Mouse (Mus musculus): ENCODE results near the gene Ctdspl.

Gene Ctdspl

GRCm38 (mm10) chr9:118988787-118989580, 62.7 kb downstream of the Ctdspl start:
- DNase-seq (ENCODE audit: low spot score in 2 of 2): no peak

DNA sequence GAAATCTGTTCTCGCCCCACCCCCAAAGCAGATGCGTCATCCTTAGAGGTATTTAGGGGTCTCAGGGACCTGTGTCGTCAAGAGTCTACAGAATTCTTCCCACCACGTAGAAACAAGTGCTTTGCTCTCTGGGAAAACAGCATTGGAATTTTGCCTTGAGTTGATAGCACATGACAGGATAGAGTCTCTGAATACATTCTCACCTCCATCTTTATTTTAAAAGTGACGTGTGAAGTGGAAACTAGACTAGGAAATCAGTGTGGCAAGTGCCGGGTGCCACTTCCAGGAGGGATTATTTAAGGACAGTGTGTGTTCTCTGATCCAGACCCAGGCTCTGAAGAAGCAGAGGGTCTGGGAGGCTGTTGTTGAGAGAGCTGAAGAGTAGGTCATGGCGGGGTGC, 64.2 kb downstream of the Ctdspl start:
- no peak for DNase-seq (ENCODE audit: low spot score in 2 of 2)

- no peak for DNase-seq (ENCODE audit: low spot score in 2 of 2)
Observed at GRCm38 (mm10) chr9:118991750-118992585, 65.7 kb downstream of the Ctdspl start.

- no peak for DNase-seq (ENCODE audit: low spot score in 2 of 2)
Observed at GRCm38 (mm10) chr9:118992586-118992955, 66.3 kb downstream of the Ctdspl start.

DNA sequence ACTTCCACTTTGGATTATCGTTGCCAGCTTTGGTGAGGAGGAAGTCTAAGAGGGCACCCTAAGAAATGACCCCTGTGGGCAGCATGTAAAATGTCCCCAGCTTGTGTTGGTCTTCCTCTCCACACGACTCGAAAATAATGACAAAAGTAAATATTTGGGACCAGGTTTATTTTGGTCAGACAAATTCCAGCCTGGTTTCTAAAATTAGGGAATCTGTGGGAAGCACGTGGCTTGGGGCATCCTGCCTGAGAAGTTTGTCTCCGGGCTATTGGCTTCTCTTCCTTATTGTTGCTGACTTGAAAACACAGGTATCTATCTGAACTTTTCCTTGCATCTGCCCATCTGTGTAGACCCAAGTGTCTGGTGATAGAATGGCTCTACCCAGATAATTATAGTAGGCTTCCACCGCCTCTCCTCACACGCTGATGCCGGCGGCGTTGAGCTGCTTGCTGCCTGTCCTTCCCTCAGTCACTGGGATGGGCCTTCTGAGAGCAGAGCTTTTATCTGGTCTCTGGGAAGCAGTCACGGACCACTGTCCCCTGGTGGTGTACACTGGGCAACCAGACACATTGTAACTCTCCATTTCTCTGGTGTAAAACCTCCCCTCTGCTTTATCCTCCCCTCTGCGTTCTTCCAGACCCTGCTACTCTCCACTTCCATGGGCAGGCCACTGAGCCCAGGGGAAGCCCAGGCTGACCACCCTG, 68.4 kb downstream of the Ctdspl start:
- DNase-seq (ENCODE audit: low spot score in 2 of 2): no peak

GRCm38 (mm10) chr9:118995539-118995938, 69.3 kb downstream of the Ctdspl start:
- no peak for DNase-seq (ENCODE audit: low spot score in 2 of 2)

DNA sequence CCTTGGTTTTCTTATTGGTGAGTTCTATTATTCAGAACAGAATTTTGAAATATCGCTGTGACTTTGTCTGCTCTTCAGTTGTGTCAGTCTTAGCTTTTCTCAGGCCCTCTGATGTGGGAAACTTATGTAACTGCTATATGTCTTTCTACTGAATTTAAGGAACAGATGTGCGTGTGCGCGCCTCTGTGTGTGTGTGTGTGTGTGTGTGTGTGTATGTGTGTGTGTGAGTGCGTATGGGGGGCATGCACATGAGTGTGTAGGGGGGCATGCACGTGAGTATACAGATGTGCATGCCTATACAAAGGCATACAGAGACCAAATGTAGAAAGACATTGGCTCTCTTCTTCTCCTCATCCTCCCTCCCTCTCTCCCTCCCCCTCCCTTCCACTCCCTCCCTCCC, 71.0 kb downstream of the Ctdspl start:
- DNase-seq (ENCODE audit: low spot score in 2 of 2): no peak

DNA sequence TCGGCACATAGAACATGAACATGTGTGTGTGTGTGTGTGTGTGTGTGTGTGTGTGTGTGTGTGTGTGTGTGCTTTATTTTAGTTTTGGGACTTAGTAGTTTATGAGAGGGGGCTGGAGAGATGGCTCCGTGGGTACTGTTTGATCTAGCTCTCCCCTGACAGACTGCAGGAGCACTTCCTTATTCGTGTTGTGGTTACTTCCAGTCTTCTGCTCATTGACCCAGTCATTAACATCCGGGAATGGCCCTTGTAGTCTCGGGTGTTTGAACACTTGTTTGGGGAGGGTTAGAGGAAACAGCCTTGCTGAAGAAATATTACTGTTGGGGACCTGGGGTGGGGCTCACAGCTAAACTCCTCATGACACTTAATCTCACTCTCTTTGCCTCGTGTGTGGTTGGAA, 73.9 kb downstream of the Ctdspl start:
- DNase-seq (ENCODE audit: low spot score in 2 of 2): peak in 1 of 2 experiments; percentile 38

DNA sequence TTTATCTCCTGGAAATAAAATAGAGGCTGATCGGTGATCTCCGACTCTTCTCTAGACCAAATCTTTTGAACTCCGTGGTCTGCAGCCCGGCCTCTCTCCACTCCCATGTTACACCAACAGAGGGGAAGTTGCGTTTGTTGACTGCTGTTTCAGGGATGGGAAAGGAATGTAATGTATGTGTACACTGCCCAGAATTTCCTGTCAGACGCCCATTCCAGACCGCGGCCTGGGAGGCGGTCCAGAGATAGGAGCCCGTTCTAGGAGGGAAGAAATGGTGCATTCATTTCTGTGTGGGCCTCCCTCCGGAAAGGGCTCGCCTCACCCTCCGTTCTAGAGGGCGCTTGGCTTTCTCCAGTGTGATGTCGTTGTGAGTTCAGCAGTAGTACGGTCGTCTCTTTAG, 76.0 kb downstream of the Ctdspl start:
- no peak for DNase-seq (ENCODE audit: low spot score in 2 of 2)

DNA sequence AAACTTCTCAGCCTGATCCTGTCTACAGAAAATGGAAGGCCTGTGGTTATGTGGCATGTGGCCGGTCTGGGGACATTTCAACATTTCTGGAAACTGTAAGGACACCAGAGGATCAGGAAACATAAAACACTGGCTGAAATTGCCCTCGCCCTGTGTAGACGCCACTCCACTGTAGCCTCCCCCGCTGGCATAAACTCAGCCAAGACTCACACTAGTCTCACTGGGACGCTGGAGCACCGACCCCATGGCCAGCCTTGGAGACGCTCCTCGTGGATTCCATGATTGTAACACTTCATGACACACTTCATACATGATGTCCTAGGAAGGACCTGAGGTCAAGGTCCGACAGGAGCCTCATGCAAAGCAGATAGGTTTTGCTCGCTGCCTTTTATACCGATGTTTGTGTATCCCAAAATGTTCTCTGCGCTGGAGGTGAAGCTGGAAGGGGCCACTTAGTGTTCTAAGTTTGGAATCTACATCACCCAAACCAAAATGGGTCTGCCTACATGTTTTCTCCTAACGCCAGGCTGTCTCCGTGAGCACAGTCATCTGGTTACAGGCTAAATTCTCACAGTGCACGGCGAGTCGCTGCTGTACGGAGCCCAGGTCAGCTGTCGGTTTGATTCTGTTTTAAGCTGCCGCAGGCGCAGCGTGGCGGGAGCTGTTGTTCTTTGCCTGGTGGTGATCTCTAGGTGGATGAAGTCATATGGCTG, 77.9 kb downstream of the Ctdspl start:
- no peak for DNase-seq (ENCODE audit: low spot score in 2 of 2)

- no peak for DNase-seq (ENCODE audit: low spot score in 2 of 2)
Observed at GRCm38 (mm10) chr9:119004703-119005076, 78.4 kb downstream of the Ctdspl start.

DNA sequence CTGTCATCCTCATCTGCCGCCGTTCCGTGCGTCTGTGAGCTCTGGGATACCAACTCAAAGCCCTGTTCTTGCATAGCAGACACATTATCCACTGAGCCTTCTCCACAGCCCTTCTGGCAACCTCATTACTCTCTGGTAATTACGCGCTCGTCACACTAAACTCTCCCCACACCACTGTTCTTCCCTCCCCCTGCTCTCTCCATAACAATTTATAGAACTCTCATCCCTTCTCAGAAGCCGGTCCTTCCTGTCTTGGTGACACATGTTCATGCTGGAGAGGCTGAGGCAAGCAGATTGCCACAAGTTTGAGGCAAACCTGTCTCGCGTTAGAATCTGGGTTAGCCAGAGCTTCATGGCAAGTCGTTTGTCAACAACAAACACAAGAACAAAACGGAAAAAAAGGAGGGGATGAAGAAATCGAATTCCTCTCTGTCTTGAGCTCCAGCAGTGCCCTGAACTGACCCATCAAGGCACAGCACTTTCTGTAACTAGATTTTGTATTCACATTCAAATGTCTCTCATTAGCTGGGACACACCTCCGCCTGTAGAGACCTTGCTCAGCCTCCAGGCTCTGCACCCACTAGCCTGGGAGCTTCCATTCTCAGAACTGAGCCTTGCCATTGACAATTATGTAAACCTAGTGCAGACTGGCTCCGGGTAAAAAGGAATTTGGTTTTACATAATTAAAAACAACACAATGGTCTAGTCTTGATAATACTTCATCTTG, 79.2 kb downstream of the Ctdspl start:
- no peak for DNase-seq (ENCODE audit: low spot score in 2 of 2)

DNA sequence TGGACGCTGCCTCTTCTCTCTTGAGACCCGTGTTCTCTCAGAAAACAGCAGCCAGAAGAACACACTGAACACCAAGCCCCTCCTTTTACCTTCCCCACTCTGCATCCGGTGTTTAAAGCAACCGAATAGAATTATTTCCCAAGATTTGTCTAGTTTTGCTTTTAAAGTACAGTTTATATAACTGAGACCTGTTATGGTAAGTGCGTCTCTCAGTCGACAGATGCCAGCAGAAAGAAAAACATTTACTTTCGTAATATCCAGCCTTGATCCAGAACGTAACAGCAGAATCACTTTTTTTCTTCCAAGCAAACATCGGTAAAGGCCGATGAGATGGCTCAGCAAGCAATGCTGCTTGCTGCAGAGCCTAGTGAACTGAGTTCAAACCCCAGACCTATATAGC, 81.0 kb downstream of the Ctdspl start:
- no peak for DNase-seq (ENCODE audit: low spot score in 2 of 2)

DNA sequence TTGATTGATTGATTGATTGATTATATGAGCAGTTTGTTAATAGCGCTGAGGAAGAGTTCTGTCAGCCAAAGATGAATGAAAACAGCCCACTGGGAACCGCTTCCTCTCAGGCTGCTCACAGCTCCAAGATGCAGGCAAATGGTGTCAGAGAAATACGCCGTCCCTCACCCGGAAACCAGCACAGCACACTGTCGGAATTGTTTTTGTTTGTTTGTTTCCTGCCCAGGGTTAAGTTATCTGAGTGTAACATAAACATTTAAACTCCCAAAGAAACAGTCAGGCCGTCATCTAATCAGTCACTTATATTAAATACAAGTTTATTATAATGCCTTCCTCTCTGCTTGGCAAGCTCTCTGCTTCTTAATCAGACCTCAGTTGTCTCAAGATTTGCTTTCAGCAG, 82.6 kb downstream of the Ctdspl start:
- no peak for DNase-seq (ENCODE audit: low spot score in 2 of 2)

- no peak for DNase-seq (ENCODE audit: low spot score in 2 of 2)
Observed at GRCm38 (mm10) chr9:119010156-119010710, 84.0 kb downstream of the Ctdspl start.

- no peak for DNase-seq (ENCODE audit: low spot score in 2 of 2)
Observed at GRCm38 (mm10) chr9:119016785-119017507, 90.7 kb downstream of the Ctdspl start.

DNA sequence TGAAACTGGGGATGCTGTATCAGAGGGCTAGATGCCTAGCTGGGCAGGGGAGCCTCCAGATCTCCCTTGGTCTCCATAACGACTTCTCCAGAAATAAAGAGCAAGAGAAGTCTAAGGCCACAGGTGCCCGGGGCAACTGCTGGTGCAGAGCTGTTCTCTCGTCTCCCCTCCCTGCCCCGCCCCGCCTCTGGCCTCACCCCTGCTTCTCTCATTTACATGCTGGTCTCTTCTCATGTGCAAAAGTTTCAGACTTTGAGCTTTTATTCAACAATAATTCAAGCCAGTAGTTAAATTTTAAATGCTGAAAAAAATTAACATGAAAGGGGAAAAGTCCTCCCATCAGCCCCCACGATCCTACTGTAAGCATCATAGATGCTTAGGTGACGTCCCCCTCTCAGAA, 95.5 kb downstream of the Ctdspl start:
- DNase-seq (ENCODE audit: low spot score in 2 of 2): no peak

DNA sequence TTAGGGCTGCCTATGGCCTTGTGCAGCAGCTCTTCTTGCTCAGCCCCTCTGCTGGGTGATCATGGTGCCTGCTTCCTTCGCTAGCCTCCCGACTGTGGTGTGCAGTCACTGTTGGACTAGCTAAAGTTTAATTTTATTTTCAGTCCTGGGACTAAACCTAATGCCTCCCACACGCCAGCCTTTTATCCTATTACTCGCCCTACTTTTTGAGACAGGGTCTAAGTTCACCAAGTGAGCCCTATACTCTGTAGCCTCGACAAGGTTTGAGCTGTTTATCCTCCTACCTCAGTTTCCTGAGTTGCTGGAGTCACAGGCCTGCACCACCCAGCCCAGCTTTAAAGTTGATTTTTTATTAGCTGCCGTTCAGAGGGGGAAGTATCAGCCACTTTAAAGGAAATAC, 99.0 kb downstream of the Ctdspl start:
- no peak for DNase-seq (ENCODE audit: low spot score in 2 of 2)

- DNase-seq (ENCODE audit: low spot score in 2 of 2): no peak
Observed at GRCm38 (mm10) chr9:119025832-119026331, 99.6 kb downstream of the Ctdspl start.

DNA sequence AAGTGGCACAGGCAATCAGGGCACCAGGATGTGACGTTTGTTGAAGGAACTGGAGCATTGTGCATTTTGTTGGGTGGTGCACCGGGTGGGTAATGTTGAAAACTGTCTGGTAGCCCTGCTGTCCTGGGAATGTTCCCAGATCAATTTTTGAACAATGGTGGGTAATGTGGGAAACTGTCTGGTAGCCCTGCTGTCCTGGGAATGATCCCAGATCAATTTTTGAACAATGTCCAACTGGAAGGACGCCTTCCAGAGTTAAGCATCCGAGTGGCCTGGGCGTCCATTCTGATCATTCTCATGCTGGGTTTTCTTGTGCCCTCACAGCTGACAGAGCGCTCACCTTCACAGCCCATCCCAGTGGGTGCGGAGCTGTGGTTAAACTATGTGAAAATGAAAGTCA, 101.1 kb downstream of the Ctdspl start:
- no peak for DNase-seq (ENCODE audit: low spot score in 2 of 2)
